Mouse (Mus musculus): Measurements from ENCODE around the gene Ascc2.

Gene Ascc2

GRCm38 (mm10) chr11:4716530-4717236 lies 79.1 kb downstream of the Ascc2 start:
- no peak for DNase-seq (ENCODE audit: extremely low spot score, low read depth, low spot score)

DNA sequence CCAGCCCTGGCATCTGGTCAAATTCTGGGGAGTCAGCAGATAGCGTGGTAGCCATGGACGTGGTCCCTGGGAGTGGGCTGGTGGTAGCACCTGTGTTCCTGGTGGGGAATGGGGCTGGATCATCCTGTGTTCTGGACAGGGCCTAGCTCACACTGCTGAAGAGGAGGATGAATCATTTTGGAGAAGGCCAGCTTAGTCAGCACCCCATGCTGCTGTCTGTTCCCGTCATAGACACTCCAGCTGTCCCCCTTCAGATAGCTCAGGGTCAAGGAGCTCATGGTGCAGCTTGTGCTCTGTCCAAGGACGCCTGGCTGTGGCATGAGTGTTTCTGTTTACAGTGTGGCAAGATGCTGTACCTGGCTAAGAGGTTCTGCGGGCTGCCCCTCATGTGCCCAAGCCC lies 81.0 kb downstream of the Ascc2 start:
- DNase-seq (ENCODE audit: extremely low spot score, low read depth, low spot score), result no peak

- DNase-seq (ENCODE audit: extremely low spot score, low read depth, low spot score), result no peak
These were observed 82.4 kb downstream of the Ascc2 start for GRCm38 (mm10) chr11:4719961-4720360.

DNA sequence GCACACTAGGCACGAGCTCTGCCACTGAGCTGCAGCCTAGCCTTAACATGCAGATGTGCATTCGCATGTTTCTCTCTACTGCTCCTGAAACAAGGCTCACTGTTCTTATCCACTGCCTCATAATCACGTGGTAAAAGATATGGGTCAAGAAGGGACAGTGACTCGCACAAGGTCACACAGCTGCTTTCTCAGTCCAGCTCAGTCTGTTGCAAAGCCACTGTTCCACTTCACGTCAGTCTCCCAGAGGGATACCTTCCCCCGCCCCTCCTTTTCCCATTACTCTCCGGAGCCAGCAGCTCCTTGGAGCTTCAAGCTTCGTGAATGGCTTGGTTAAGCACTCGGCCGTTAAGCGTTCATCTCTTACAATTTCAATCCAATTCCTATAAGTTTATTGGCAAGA lies 82.8 kb downstream of the Ascc2 start:
- DNase-seq (ENCODE audit: extremely low spot score, low read depth, low spot score), result no peak

GRCm38 (mm10) chr11:4720900-4721580 lies 83.5 kb downstream of the Ascc2 start:
- DNase-seq (ENCODE audit: extremely low spot score, low read depth, low spot score), result no peak

- DNase-seq (ENCODE audit: extremely low spot score, low read depth, low spot score), result no peak
These were observed 84.2 kb downstream of the Ascc2 start for GRCm38 (mm10) chr11:4721728-4722127.

- no peak for DNase-seq (ENCODE audit: extremely low spot score, low read depth, low spot score)
These were observed 92.1 kb downstream of the Ascc2 start for GRCm38 (mm10) chr11:4729603-4730002.

GRCm38 (mm10) chr11:4730096-4730495 lies 92.5 kb downstream of the Ascc2 start:
- DNase-seq (ENCODE audit: extremely low spot score, low read depth, low spot score), result no peak

GRCm38 (mm10) chr11:4730913-4731312 lies 93.4 kb downstream of the Ascc2 start:
- no peak for DNase-seq (ENCODE audit: extremely low spot score, low read depth, low spot score)

DNA sequence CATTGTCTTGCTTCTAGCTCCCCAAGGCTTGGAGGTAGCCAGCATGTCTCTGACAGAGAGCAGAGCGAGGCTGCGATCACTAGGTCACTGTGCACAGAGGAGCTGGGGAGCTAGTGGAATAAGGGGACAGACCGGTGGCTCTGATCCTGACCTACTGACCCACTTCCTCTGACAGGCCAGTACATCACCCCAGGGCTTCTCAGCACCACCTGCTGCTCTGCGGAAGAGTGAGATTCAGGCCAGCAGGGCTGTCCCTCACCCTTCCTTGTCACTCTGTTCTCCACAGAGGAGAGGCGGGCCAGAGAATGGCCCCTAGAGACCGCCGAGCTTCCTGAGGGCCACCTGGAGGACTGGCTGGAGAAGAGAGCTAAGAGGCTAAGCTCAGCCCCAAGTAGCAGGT lies 94.2 kb downstream of the Ascc2 start:
- DNase-seq (ENCODE audit: extremely low spot score, low read depth, low spot score), result no peak

- no peak for DNase-seq (ENCODE audit: extremely low spot score, low read depth, low spot score)
These were observed 96.6 kb downstream of the Ascc2 start for GRCm38 (mm10) chr11:4734179-4734578.

All from hindlimb bud, embryonic 11.5 days (tissue).